Mouse (Mus musculus): ENCODE measurements around the gene Mbnl1. TPM values are rescaled to one million over a fixed set of nuclear protein-coding genes. Genes with fewer than 3 reads are reported as not detected.

Mbnl1 gene
- polyA plus RNA-seq, 1 experiment = 131 TPM

- Histone ChIP-seq H3K27ac (ENCODE audit: control insufficient read depth, insufficient read depth, low read depth, low read length, poor library complexity) (peak overlapping the region; percentile 1; the same call in 1 of the 2 replicates), H3K4me3 (replicated peaks; ENCODE audit: control insufficient read depth, low read depth, low read length) (no peak overlapping the region), H3K4me1 (ENCODE audit: control insufficient read depth, insufficient read depth, low read length) (peaks cover 5% of the 10 kb centered on the region)
- TF ChIP-seq POLR2A (IDR thresholded peaks at IDR 0.05; ENCODE audit: borderline replicate concordance, control insufficient read depth, low read depth, low read length) (no peak), CTCF (IDR thresholded peaks at IDR 0.05; ENCODE audit: control insufficient read depth, insufficient read depth, low read length) (no peak)
- 11% methylated on average over 6 of the region's 6 CpGs for WGBS
Observed at GRCm38 (mm10) chr3:60499157-60499578, 26.5 kb downstream of the Mbnl1 start.

DNA sequence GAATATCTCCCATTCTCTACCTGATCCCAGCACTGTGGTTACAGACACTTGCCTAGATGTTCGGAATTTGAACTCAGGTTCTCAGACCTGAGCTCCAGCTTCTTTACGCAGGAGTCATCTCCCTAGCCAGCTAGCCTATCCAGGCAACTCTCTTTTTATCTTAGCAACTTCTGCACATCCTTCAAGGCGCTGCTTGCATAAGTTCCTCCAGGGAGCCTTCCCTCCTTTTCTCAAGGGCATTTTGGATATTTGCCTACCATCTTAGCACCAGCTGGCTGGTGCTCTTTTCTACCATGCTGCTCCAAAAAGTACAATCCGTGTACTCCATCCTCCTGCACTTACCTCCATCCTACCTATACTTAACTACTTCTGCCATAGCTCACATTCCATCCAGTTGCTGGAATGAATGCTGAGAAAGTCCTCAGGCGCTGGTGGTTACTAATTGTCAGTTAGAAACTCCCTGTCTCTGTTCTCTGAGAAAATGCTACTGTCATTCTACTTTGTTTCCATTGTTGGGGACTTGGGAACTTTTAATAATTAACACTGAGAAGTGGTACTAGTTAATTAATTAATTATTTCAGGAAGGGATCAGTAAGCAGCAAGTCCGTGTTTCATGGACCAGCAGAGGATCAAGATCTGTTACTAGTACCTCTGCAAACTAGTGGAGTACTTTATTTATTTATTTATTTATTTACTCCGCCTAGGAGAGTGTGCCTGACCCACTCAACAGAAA, 27.3 kb downstream of the Mbnl1 start:
- peaks cover 5% of the 10 kb centered on the region for H3K4me1 ChIP-seq (ENCODE audit: control insufficient read depth, insufficient read depth, low read length)
- no peak overlapping the region for H3K4me3 ChIP-seq (replicated peaks; ENCODE audit: control insufficient read depth, low read depth, low read length)
- H3K27ac ChIP-seq (ENCODE audit: control insufficient read depth, insufficient read depth, low read depth, low read length, poor library complexity) = no peak overlapping the region
- TF ChIP-seq CTCF (IDR thresholded peaks at IDR 0.05; ENCODE audit: control insufficient read depth, insufficient read depth, low read length) = no peak
- TF ChIP-seq POLR2A (IDR thresholded peaks at IDR 0.05; ENCODE audit: borderline replicate concordance, control insufficient read depth, low read depth, low read length) = no peak
- WGBS = 27% methylated on average over 7 of the region's 7 CpGs

DNA sequence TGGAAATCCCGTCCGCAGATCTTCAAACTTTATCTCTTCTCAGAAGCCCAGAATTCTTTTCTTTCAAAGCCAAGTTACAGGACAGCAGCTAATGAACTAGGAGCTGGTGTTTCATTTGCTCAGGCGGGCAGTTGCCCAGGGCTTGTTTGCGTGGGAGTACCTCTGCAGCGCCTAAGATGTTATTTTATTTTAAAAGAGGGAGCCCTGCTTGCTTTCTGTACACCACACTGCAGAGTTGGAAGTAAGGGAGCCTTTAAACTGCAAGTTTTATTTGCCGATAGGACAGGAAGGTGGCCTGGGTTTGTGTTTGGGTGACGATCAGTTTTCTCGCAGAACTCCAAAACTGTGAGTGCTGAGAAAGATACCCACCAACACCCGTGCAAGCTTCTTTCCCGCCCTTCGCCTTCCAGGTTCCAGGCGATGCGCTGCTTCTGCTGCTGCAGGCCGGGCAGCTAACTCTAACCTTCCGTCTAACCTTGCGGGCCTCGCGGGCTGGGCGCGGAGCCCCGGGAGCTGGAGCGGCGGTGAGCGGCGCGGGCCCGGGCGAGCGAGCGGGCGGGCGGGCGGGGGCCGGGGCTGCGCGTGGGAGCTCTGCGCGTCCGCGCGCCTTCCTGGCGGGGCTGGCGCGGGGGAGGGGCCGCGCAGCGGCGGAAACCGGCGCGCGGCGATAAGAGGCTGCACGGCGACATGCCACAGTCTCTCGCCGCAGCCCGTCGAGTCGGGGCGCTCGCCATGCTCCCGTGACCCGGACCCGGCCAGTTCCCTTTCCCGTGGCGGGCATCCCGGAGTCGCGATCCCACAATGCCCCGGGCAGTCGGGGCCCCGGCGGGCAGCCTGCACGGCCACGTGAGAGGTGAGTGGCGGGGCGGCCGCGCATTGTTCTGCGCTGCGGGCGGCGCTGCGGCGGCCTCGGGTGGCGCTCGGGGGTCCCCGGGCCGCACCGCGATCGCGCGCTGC, 28.2 kb downstream of the Mbnl1 start:
- Histone ChIP-seq H3K4me1 (ENCODE audit: control insufficient read depth, insufficient read depth, low read length) (peaks cover 5% of the 10 kb centered on the region), H3K27ac (ENCODE audit: control insufficient read depth, insufficient read depth, low read depth, low read length, poor library complexity) (peak overlapping the region; percentile 97), H3K4me3 (replicated peaks; ENCODE audit: control insufficient read depth, low read depth, low read length) (peak overlapping the region; percentile 84)
- TF ChIP-seq POLR2A (IDR thresholded peaks at IDR 0.05; ENCODE audit: borderline replicate concordance, control insufficient read depth, low read depth, low read length) (peak; percentile 91; the same call in 1 of the 2 replicates), CTCF (IDR thresholded peaks at IDR 0.05; ENCODE audit: control insufficient read depth, insufficient read depth, low read length) (no peak)
- under 1% methylated on average over 85 of the region's 96 CpGs for WGBS

DNA sequence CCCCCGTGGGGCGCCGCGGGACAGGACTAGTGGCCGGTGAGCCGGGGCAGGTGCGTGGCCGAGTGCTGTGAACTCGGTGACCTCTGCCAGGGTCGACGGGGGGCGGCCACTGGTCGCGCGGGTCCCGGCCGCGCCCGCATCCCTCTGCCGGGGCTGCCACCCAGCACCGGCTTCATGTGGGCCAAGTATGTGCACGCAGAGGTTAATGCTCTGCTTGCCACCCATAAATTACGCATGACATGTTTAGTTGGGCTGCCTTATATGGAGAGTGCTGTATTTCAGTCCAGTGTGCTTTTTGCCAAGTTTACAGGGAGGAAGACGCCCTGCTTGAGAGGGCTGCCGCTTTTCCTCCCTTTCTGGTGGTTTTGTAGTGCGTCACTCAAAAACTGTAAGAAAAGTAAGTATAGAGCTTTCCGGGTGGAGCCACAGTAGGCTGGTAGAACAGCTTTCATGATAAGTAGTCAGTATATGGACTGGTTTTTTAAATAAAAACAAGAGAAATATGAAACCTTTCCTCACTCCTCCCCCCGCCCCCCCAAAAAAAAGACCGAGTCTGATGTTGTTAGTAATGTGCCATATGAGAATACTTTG, 29.0 kb downstream of the Mbnl1 start:
- H3K4me1 ChIP-seq (ENCODE audit: control insufficient read depth, insufficient read depth, low read length) = peaks cover 4% of the 10 kb centered on the region
- peak overlapping the region; percentile 72 for H3K4me3 ChIP-seq (replicated peaks; ENCODE audit: control insufficient read depth, low read depth, low read length)
- peak overlapping the region; percentile 97 for H3K27ac ChIP-seq (ENCODE audit: control insufficient read depth, insufficient read depth, low read depth, low read length, poor library complexity)
- under 1% methylated on average over 29 of the region's 29 CpGs for WGBS
- no peak for TF ChIP-seq POLR2A (IDR thresholded peaks at IDR 0.05; ENCODE audit: borderline replicate concordance, control insufficient read depth, low read depth, low read length)
- no peak for TF ChIP-seq CTCF (IDR thresholded peaks at IDR 0.05; ENCODE audit: control insufficient read depth, insufficient read depth, low read length)

DNA sequence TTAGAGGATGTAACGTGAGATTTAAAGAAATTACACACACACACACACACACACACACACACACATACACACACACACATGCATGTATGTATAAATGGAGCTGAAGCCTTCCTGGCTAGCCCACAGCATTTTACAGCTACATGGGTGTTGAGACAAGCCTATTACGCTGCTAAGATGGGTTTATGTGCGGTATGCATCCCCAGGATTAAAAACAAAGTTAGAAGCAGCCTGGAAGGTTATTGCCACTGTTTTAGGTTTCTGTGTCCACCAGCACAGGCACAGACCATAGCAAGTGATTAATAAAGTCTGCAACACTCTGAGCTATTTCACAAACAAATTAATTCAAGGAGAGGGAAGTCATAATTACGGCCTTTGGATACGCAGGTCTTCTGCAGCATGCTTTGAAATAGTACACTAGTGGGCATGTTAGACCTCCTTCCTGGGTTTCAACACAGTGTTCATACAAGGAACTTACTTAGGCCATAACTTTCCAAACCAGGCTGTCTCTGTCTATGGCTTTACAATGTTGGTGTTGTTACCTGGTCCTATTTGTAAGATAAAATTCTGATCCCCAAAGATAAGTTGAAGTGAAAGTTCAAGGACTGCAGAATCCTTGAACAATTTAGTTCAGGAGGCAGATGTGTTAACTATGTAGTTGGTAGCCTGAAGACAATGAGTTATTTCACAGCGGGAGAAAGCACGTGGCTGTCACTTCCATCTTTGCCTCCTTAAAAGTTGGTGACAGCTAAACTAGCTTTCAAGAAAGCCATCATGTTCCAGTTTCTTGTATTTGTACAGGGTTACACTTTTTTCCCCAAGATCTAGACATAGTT, 29.7 kb downstream of the Mbnl1 start:
- TF ChIP-seq CTCF (IDR thresholded peaks at IDR 0.05; ENCODE audit: control insufficient read depth, insufficient read depth, low read length) (no peak), POLR2A (IDR thresholded peaks at IDR 0.05; ENCODE audit: borderline replicate concordance, control insufficient read depth, low read depth, low read length) (no peak)
- peak overlapping the region; percentile 63 for H3K4me3 ChIP-seq (replicated peaks; ENCODE audit: control insufficient read depth, low read depth, low read length)
- WGBS = 6% methylated on average over 7 of the region's 7 CpGs

GRCm38 (mm10) chr3:60503196-60503595, 30.6 kb downstream of the Mbnl1 start:
- 5% methylated on average over 7 of the region's 7 CpGs for WGBS
- H3K4me1 ChIP-seq (ENCODE audit: control insufficient read depth, insufficient read depth, low read length) = peaks cover 6% of the 10 kb centered on the region
- TF ChIP-seq POLR2A (IDR thresholded peaks at IDR 0.05; ENCODE audit: borderline replicate concordance, control insufficient read depth, low read depth, low read length) (no peak), CTCF (IDR thresholded peaks at IDR 0.05; ENCODE audit: control insufficient read depth, insufficient read depth, low read length) (no peak)
- H3K27ac ChIP-seq (ENCODE audit: control insufficient read depth, insufficient read depth, low read depth, low read length, poor library complexity) = no peak overlapping the region
- peak overlapping the region; percentile 64 for H3K4me3 ChIP-seq (replicated peaks; ENCODE audit: control insufficient read depth, low read depth, low read length)

More for the DNA sequence above, 29.7 kb downstream of the Mbnl1 start:
- H3K27ac ChIP-seq (ENCODE audit: control insufficient read depth, insufficient read depth, low read depth, low read length, poor library complexity) = no peak overlapping the region
- peaks cover 4% of the 10 kb centered on the region for H3K4me1 ChIP-seq (ENCODE audit: control insufficient read depth, insufficient read depth, low read length)

GRCm38 (mm10) chr3:60504775-60505430, 32.3 kb downstream of the Mbnl1 start:
- WGBS = 35% methylated on average over 5 of the region's 5 CpGs
- Histone ChIP-seq H3K4me1 (ENCODE audit: control insufficient read depth, insufficient read depth, low read length) (peaks cover 7% of the 10 kb centered on the region), H3K4me3 (replicated peaks; ENCODE audit: control insufficient read depth, low read depth, low read length) (no peak overlapping the region), H3K27ac (ENCODE audit: control insufficient read depth, insufficient read depth, low read depth, low read length, poor library complexity) (no peak overlapping the region)
- TF ChIP-seq POLR2A (IDR thresholded peaks at IDR 0.05; ENCODE audit: borderline replicate concordance, control insufficient read depth, low read depth, low read length) = no peak
- TF ChIP-seq CTCF (IDR thresholded peaks at IDR 0.05; ENCODE audit: control insufficient read depth, insufficient read depth, low read length) = no peak
